Mouse (Mus musculus) MEL (cell line): ENCODE measurements around the gene Slamf7. TPM values are rescaled to one million over a fixed set of nuclear protein-coding genes. Genes with fewer than 3 reads are reported as not detected.
A peak's percentile ranks its signal among the peaks of the same experiment; 100 is the strongest.

Experiments
- DNase-seq: peaks from one replicate; pipeline ENCODE4 v3.0.0; 2011; ENCODE audit warnings: low read depth, low spot score
- H3K27ac ChIP-seq: 2 replicates; pipeline ENCODE4 v1.5.1; 2012; ENCODE audit warnings: low read depth, mild to moderate bottlenecking, control low read depth, low read length, moderate library complexity; ENCODE audit not compliant: control insufficient read depth
- H3K27me3 ChIP-seq, 2 experiments: fragments of 150-350 bp in 1 of 2; sonication (generic) in 1 of 2; 2 replicates each; pipeline ENCODE4 v1.6.1; 2012; ENCODE audit warnings: low read length in 2 of 2, mild to moderate bottlenecking in 2 of 2, improper control_type of control experiment in 1 of 2, moderate library complexity in 1 of 2; ENCODE audit not compliant: insufficient read depth in 2 of 2, control insufficient read depth in 1 of 2
- H3K36me3 ChIP-seq, 2 experiments: 2 replicates each; pipeline ENCODE4 v1.6.1; 2012 to 2014; ENCODE audit warnings: low read length in 2 of 2, improper control_type of control experiment in 1 of 2, inconsistent platforms in 1 of 2, mild to moderate bottlenecking in 1 of 2; ENCODE audit not compliant: insufficient read depth in 2 of 2, control insufficient read depth in 1 of 2
- H3K4me1 ChIP-seq, 2 experiments: fragments of 150-350 bp in 1 of 2; sonication (generic) in 1 of 2; 2 replicates each; pipeline ENCODE4 v1.6.1; 2012; ENCODE audit warnings: low read length in 2 of 2, improper control_type of control experiment in 1 of 2, mild to moderate bottlenecking in 1 of 2; ENCODE audit not compliant: insufficient read depth in 2 of 2, control insufficient read depth in 1 of 2
- H3K4me3 ChIP-seq, 2 experiments: fragments of 150-350 bp in 1 of 2; sonication (generic) in 1 of 2; 2 replicates each; pipeline ENCODE4 v1.5.1; 2012; ENCODE audit warnings: low read depth in 2 of 2, low read length in 2 of 2, mild to moderate bottlenecking in 2 of 2, moderate library complexity in 2 of 2, control low read depth in 1 of 2, improper control_type of control experiment in 1 of 2; ENCODE audit not compliant: control insufficient read depth in 1 of 2, insufficient read depth in 1 of 2
- H3K79me2 ChIP-seq: 2 replicates; pipeline ENCODE4 v1.6.1; 2012; ENCODE audit warnings: mild to moderate bottlenecking, low read length, moderate library complexity; ENCODE audit not compliant: control insufficient read depth, poor library complexity, insufficient read depth
- H3K9ac ChIP-seq: 2 replicates; pipeline ENCODE4 v1.6.1; 2012; ENCODE audit warnings: low read depth, mild to moderate bottlenecking, control low read depth, low read length, moderate library complexity; ENCODE audit not compliant: control insufficient read depth, poor library complexity, severe bottlenecking
- H3K9me3 ChIP-seq: fragments of 150-350 bp; sonication (generic); replicated peaks from 2 replicates; pipeline ENCODE4 v1.6.1; 2012; ENCODE audit warnings: mild to moderate bottlenecking, low read length, improper control_type of control experiment, moderate library complexity; ENCODE audit not compliant: insufficient read depth
- BHLHE40 ChIP-seq: IDR thresholded peaks from 2 replicates; pipeline ENCODE4 v1.6.1; 2012; ENCODE audit warnings: low read depth, mild to moderate bottlenecking, inconsistent platforms, low read length, improper control_type of control experiment, borderline replicate concordance
- CHD1 ChIP-seq: IDR thresholded peaks from 2 replicates; pipeline ENCODE4 v1.6.1; 2012; ENCODE audit warnings: low read depth, mild to moderate bottlenecking, inconsistent platforms, low read length, improper control_type of control experiment
- CHD2 ChIP-seq: IDR thresholded peaks from 2 replicates; pipeline ENCODE4 v1.6.1; 2011; ENCODE audit warnings: low read length, improper control_type of control experiment
- CTCF ChIP-seq, 3 experiments: IDR thresholded peaks in 2 of 3; conservative IDR thresholded peaks in 1 of 3; 2 replicates each; pipeline ENCODE4 v1.5.1; 2011 to 2012; ENCODE audit warnings: low read length in 3 of 3, low read depth in 2 of 3, mild to moderate bottlenecking in 2 of 3, improper control_type of control experiment in 1 of 3, inconsistent platforms in 1 of 3, mixed read lengths in 1 of 3, moderate library complexity in 1 of 3; ENCODE audit not compliant: control insufficient read depth in 1 of 3, insufficient read depth in 1 of 3, poor library complexity in 1 of 3, severe bottlenecking in 1 of 3
- E2F4 ChIP-seq: IDR thresholded peaks from 2 replicates; pipeline ENCODE4 v1.6.1; 2011; ENCODE audit warnings: low read depth, low read length, improper control_type of control experiment, borderline replicate concordance
- ELF1 ChIP-seq: IDR thresholded peaks from 2 replicates; pipeline ENCODE4 v1.6.1; 2014; ENCODE audit warnings: low read depth, mild to moderate bottlenecking, inconsistent platforms, low read length, improper control_type of control experiment, moderate library complexity
- EP300 ChIP-seq, 2 experiments: IDR thresholded peaks; 2 replicates each; pipeline ENCODE4 v1.6.1; 2011; ENCODE audit warnings: improper control_type of control experiment in 2 of 2, low read length in 2 of 2, low read depth in 1 of 2, mild to moderate bottlenecking in 1 of 2
- ETS1 ChIP-seq: IDR thresholded peaks from 2 replicates; pipeline ENCODE4 v1.6.1; 2012; ENCODE audit warnings: low read depth, mild to moderate bottlenecking, inconsistent platforms, low read length, improper control_type of control experiment, moderate library complexity
- GABPA ChIP-seq: IDR thresholded peaks from 2 replicates; pipeline ENCODE4 v1.6.1; 2012; ENCODE audit warnings: low read depth, mild to moderate bottlenecking, inconsistent platforms, low read length, improper control_type of control experiment, moderate library complexity
- GATA1 ChIP-seq: IDR thresholded peaks from 2 replicates; pipeline ENCODE4 v1.6.1; 2011; ENCODE audit warnings: low read depth, low read length, improper control_type of control experiment
- HCFC1 ChIP-seq: IDR thresholded peaks from 2 replicates; pipeline ENCODE4 v1.6.1; 2012; ENCODE audit warnings: low read depth, mild to moderate bottlenecking, inconsistent platforms, low read length, improper control_type of control experiment, moderate library complexity
- JUND ChIP-seq: IDR thresholded peaks from 2 replicates; pipeline ENCODE4 v1.6.1; 2011; ENCODE audit warnings: low read depth, mild to moderate bottlenecking, improper control_type of control experiment, low read length
- KAT2A ChIP-seq: conservative IDR thresholded peaks from 2 replicates; pipeline ENCODE4 v1.6.1; 2012; ENCODE audit warnings: low read depth, low read length, improper control_type of control experiment, inconsistent platforms
- MAFK ChIP-seq: IDR thresholded peaks from 2 replicates; pipeline ENCODE4 v1.6.1; 2011; ENCODE audit warnings: low read depth, mild to moderate bottlenecking, low read length, improper control_type of control experiment, borderline replicate concordance
- MAX ChIP-seq: IDR thresholded peaks from 2 replicates; pipeline ENCODE4 v1.6.1; 2011; ENCODE audit warnings: low read length, improper control_type of control experiment
- MAZ ChIP-seq: IDR thresholded peaks from 2 replicates; pipeline ENCODE4 v1.6.1; 2012; ENCODE audit warnings: low read depth, mild to moderate bottlenecking, inconsistent platforms, low read length, improper control_type of control experiment
- MEF2A ChIP-seq: IDR thresholded peaks from 2 replicates; pipeline ENCODE4 v1.6.1; 2014; ENCODE audit warnings: low read depth, mild to moderate bottlenecking, inconsistent platforms, low read length, improper control_type of control experiment; ENCODE audit not compliant: poor library complexity, insufficient replicate concordance, severe bottlenecking; ENCODE audit errors: extremely low read depth
- MXI1 ChIP-seq: IDR thresholded peaks from 2 replicates; pipeline ENCODE4 v1.6.1; 2011; ENCODE audit warnings: mild to moderate bottlenecking, low read depth, low read length, improper control_type of control experiment
- MYB ChIP-seq: IDR thresholded peaks from 2 replicates; pipeline ENCODE4 v1.6.1; 2011; ENCODE audit warnings: mild to moderate bottlenecking, low read depth, low read length, improper control_type of control experiment
- MYC ChIP-seq: IDR thresholded peaks from 2 replicates; pipeline ENCODE4 v1.6.1; 2011; ENCODE audit warnings: low read depth, mild to moderate bottlenecking, low read length, improper control_type of control experiment, moderate library complexity
- NELFE ChIP-seq: IDR thresholded peaks from 2 replicates; pipeline ENCODE4 v1.6.1; 2011; ENCODE audit warnings: low read depth, low read length, improper control_type of control experiment
- NRF1 ChIP-seq: IDR thresholded peaks from 2 replicates; pipeline ENCODE4 v1.6.1; 2014; ENCODE audit warnings: low read depth, mild to moderate bottlenecking, inconsistent platforms, low read length, improper control_type of control experiment, moderate library complexity; ENCODE audit not compliant: poor library complexity, insufficient read depth, severe bottlenecking
- POLR2A ChIP-seq, 2 experiments: IDR thresholded peaks; 2 replicates each; pipeline ENCODE4 v1.6.1; 2011 to 2012; ENCODE audit warnings: low read length in 2 of 2, mild to moderate bottlenecking in 2 of 2, control low read depth in 1 of 2, improper control_type of control experiment in 1 of 2, low read depth in 1 of 2, moderate library complexity in 1 of 2; ENCODE audit not compliant: control insufficient read depth in 1 of 2, insufficient read depth in 1 of 2, poor library complexity in 1 of 2
- POLR2AphosphoS2 ChIP-seq: IDR thresholded peaks from 2 replicates; pipeline ENCODE4 v1.6.1; 2011; ENCODE audit warnings: low read length, improper control_type of control experiment
- POLR2AphosphoS5 ChIP-seq: IDR thresholded peaks from 2 replicates; pipeline ENCODE4 v1.6.1; 2012; ENCODE audit warnings: low read depth, borderline replicate concordance, mild to moderate bottlenecking, inconsistent platforms, low read length, moderate library complexity, mixed read lengths
- SIN3A ChIP-seq: IDR thresholded peaks from 2 replicates; pipeline ENCODE4 v1.6.1; 2012; ENCODE audit warnings: low read length, improper control_type of control experiment, inconsistent platforms
- SMC3 ChIP-seq: IDR thresholded peaks from 2 replicates; pipeline ENCODE4 v1.6.1; 2011; ENCODE audit warnings: low read depth, low read length, improper control_type of control experiment
- TAL1 ChIP-seq: IDR thresholded peaks from 2 replicates; pipeline ENCODE4 v1.6.1; 2012; ENCODE audit warnings: mild to moderate bottlenecking, inconsistent platforms, low read length, moderate library complexity, mixed read lengths
- TBP ChIP-seq: IDR thresholded peaks from 2 replicates; pipeline ENCODE4 v1.8.0; 2011; ENCODE audit warnings: low read depth, low read length, improper control_type of control experiment
- TCF12 ChIP-seq: IDR thresholded peaks from 2 replicates; pipeline ENCODE4 v1.6.1; 2014; ENCODE audit warnings: low read depth, mild to moderate bottlenecking, inconsistent platforms, low read length, improper control_type of control experiment, moderate library complexity
- UBTF ChIP-seq: IDR thresholded peaks from 2 replicates; pipeline ENCODE4 v1.6.1; 2012; ENCODE audit warnings: low read depth, mild to moderate bottlenecking, inconsistent platforms, low read length, improper control_type of control experiment, moderate library complexity, borderline replicate concordance; ENCODE audit not compliant: insufficient read depth
- USF1 ChIP-seq: IDR thresholded peaks from 2 replicates; pipeline ENCODE4 v1.6.1; 2014; ENCODE audit warnings: low read depth, mild to moderate bottlenecking, inconsistent platforms, low read length, improper control_type of control experiment, moderate library complexity
- USF2 ChIP-seq, 2 experiments: IDR thresholded peaks; 2 replicates each; pipeline ENCODE4 v1.6.1; 2011 to 2012; ENCODE audit warnings: improper control_type of control experiment in 2 of 2, low read length in 2 of 2, borderline replicate concordance in 1 of 2, inconsistent platforms in 1 of 2, low read depth in 1 of 2, mild to moderate bottlenecking in 1 of 2; ENCODE audit not compliant: insufficient read depth in 1 of 2
- ZC3H11A ChIP-seq: IDR thresholded peaks from 2 replicates; pipeline ENCODE4 v1.6.1; 2012; ENCODE audit warnings: low read depth, mild to moderate bottlenecking, inconsistent platforms, low read length, improper control_type of control experiment
- ZKSCAN1 ChIP-seq: IDR thresholded peaks from 2 replicates; pipeline ENCODE4 v1.6.1; 2012; ENCODE audit warnings: low read depth, mild to moderate bottlenecking, inconsistent platforms, low read length, improper control_type of control experiment, moderate library complexity
- ZMIZ1 ChIP-seq: IDR thresholded peaks from 2 replicates; pipeline ENCODE4 v1.6.1; 2012; ENCODE audit warnings: low read depth, mild to moderate bottlenecking, inconsistent platforms, low read length, improper control_type of control experiment, moderate library complexity
- ZNF384 ChIP-seq: IDR thresholded peaks from 2 replicates; pipeline ENCODE4 v1.6.1; 2012; ENCODE audit warnings: low read depth, mild to moderate bottlenecking, inconsistent platforms, low read length, improper control_type of control experiment
- polyA plus RNA-seq, 2 experiments: library from polyadenylated mRNA; stranded (reverse) in 1 of 2; unstranded in 1 of 2; fragments of >175 nt in 1 of 2; fragments of >200 nt in 1 of 2; gene quantifications; 2 replicates each; pipeline versions ENCODE4 v1.2.1 to v1.2.4; 2012; ENCODE audit warnings: low replicate concordance in 2 of 2, low read depth in 1 of 2; ENCODE audit not compliant: insufficient read length in 2 of 2, insufficient read depth in 1 of 2, missing spikeins in 1 of 2
- total RNA-seq: library from RNA; depleted of rRNA; stranded (reverse); fragments of 300-350 nt; gene quantifications from 2 replicates; pipeline ENCODE4 v1.2.3, GENCODE M21; 2012

The Slamf7 gene
- total and polyA plus RNA-seq, 3 experiments = not detected

GRCm38 (mm10) chr1:171643612-171644011 is 9.2 kb downstream of the Slamf7 start:
- no peaks in the 10 kb centered on the region for H3K79me2 ChIP-seq
- peak; percentile 95 for DNase-seq
- H3K27ac ChIP-seq = peak overlapping the region; percentile 20
- no peaks in the 10 kb centered on the region for H3K9me3 ChIP-seq
- H3K4me1 ChIP-seq = peaks cover 4 to 7% of the 10 kb centered on the region in 2 experiments; a peak in 3 of 4 replicates
- H3K36me3 ChIP-seq = peaks cover 0 to 8% of the 10 kb centered on the region in 2 experiments; a peak in 2 of 4 replicates
- peak overlapping the region; percentile 24; the same call in 1 of the 2 replicates for H3K9ac ChIP-seq
- peak overlapping the region in 1 of 2 experiments; percentile 9; a peak in 1 of 4 replicates for H3K4me3 ChIP-seq
- H3K27me3 ChIP-seq = no peaks in the 10 kb centered on the region; a peak in 1 of 4 replicates
- TF ChIP-seq POLR2AphosphoS2 (no peak), TCF12 (peak; percentile 90), NELFE (peak; percentile 23; the same call in 1 of the 2 replicates), KAT2A (no peak), MAFK (peak; percentile 16; the same call in 1 of the 2 replicates), MEF2A (no peak), SMC3 (no peak), CTCF (IDR thresholded peaks at IDR 0.05 in 2 of 3, conservative IDR thresholded peaks at IDR 0.05 in 1 of 3; ENCODE audit: control insufficient read depth in 1 of 3, insufficient read depth in 1 of 3, low read depth in 2 of 3, low read length in 3 of 3, poor library complexity in 1 of 3, severe bottlenecking in 1 of 3) (no peak), ZMIZ1 (no peak), HCFC1 (0 out of 2 replicates have a peak, but pooled peaks have one; percentile 39), ZKSCAN1 (no peak), NRF1 (no peak), USF1 (no peak), EP300 (IDR thresholded peaks at IDR 0.05; ENCODE audit: low read depth in 1 of 2, low read length in 2 of 2) (peak; percentile 85 to 93), BHLHE40 (no peak), CHD1 (no peak), JUND (no peak), MXI1 (peak; percentile 76), E2F4 (no peak), GABPA (no peak), ETS1 (peak; percentile 89), POLR2A (IDR thresholded peaks at IDR 0.05; ENCODE audit: control insufficient read depth in 1 of 2, insufficient read depth in 1 of 2, low read depth in 1 of 2, low read length in 2 of 2, poor library complexity in 1 of 2) (peak; percentile 30 to 35; a peak in 1 of 4 replicates), TBP (peak; percentile 64), UBTF (no peak), ZNF384 (no peak), CHD2 (no peak), USF2 (IDR thresholded peaks at IDR 0.05; ENCODE audit: borderline replicate concordance in 1 of 2, insufficient read depth in 1 of 2, low read depth in 1 of 2, low read length in 2 of 2) (no peak), GATA1 (peak; percentile 96), TAL1 (peak; percentile 85), MAX (peak; percentile 67), ZC3H11A (no peak), POLR2AphosphoS5 (no peak), ELF1 (no peak), MYC (peak; percentile 30; the same call in 1 of the 2 replicates), MAZ (peak; percentile 50; the same call in 1 of the 2 replicates), SIN3A (peak; percentile 76), MYB (no peak)
